Mouse (Mus musculus) layer of hippocampus, adult 18-20 months (tissue): ENCODE results near the gene 4930522H14Rik. TPM values are rescaled to one million over a fixed set of nuclear protein-coding genes. Genes with fewer than 3 reads are reported as not detected.
A peak's percentile ranks its signal among the peaks of the same experiment; 100 is the strongest.

Experiments
- DNase-seq, 2 experiments: peaks; one replicate each; pipeline ENCODE4 v3.0.0; 2022; ENCODE audit warnings: low spot score in 2 of 2
- long read RNA-seq: library from polyadenylated mRNA; stranded (forward); transcript quantifications from one replicate; pipeline ENCODE4 v2.0.0, GENCODE M21; 2021
- total RNA-seq, 2 experiments: library from RNA; stranded (reverse); gene quantifications; 2 replicates each; pipeline ENCODE4 v1.2.3; 2021

4930522H14Rik gene
- total RNA-seq: not detected
- long read RNA-seq: 0 reads

GRCm38 (mm10) chr4:109531111-109531510 is at the start of gene 4930522H14Rik:
Gene 4930522H14Rik, minus strand, starts transcription at chr4:109531297.
- DNase-seq: no peak

- no peak for DNase-seq
These were observed 47.3 kb upstream of the 4930522H14Rik start for GRCm38 (mm10) chr4:109578356-109578755.

DNA sequence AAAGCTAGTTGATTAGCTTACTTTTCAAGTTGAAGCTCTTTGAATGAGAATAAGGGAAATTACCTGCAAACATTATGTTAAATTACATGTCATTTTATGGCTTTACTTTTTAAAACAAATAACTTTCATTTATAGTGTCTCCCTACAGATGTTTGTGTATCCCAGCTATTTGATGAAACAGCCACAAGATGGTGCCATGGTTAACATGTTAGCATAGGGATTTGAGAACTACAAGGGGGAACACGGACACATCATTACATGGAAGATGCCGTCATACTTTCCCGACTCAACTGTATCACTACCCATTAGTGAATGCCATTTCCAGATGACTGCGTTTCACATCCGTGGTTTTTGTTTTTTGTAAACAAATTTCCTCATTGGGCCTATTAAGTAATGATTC is 45.8 kb upstream of the 4930522H14Rik start:
- DNase-seq: peak in 1 of 2 experiments; percentile 12

DNA sequence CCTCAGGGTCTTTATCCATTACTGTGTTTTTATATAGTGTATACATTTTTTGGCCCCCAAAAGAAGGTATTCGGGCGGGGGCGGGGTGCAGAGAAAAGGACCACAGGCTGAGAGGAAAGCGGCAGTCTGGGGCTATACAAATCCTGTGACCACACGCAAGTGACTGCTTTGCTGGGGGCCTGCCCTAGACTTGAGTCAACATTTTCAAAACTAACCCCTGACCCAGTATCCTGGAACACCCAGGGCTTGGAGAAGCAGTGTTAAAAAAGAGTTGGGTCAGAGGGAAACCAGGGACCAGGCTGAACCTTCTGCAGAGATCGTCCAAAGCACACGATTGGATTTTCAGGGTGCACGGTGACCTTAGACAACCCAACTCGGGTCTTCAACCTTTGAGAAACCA is 43.7 kb upstream of the 4930522H14Rik start:
- DNase-seq: no peak

DNA sequence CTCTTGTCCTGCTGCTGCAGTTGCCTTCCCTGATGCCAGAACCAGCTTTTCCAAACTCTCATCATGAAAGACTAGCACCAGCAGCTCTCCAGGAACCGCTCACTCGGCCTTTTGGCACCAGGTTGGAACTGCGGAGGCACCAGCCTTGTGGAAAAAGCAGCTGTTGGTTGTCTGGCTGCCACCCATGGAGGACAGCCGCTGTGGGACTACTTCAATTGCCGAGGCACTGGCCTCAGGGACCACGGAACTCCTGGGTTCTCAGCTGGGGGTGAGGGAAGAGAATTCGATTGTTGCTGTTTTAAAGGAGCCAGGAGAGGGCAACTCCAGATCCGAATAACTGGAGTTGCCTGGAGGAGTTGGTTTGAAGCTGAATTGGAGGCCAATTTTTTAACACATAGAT is 43.2 kb upstream of the 4930522H14Rik start:
- DNase-seq: no peak

GRCm38 (mm10) chr4:109572632-109573031 is 41.5 kb upstream of the 4930522H14Rik start:
- DNase-seq: no peak

DNA sequence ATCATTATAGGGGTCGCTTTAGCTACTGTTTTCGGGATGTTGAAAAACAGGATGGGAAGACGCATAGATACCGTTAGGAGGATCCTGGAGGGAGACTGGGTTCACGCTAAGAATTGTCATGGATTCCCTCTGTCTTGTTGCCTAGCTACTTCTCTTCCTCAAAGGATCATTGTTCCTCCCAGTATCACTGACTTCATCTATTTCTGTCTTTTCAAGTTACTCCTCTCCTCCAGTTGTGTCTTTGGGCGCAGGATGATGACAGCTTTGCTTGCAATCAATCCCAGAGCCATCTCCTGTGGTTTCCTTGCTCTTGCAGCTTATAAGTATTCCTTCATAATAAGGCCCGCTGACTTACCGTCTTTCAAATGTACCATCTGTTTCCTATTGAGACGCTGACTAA is 38.3 kb upstream of the 4930522H14Rik start:
- peak in 1 of 2 experiments; percentile 5 for DNase-seq

DNA sequence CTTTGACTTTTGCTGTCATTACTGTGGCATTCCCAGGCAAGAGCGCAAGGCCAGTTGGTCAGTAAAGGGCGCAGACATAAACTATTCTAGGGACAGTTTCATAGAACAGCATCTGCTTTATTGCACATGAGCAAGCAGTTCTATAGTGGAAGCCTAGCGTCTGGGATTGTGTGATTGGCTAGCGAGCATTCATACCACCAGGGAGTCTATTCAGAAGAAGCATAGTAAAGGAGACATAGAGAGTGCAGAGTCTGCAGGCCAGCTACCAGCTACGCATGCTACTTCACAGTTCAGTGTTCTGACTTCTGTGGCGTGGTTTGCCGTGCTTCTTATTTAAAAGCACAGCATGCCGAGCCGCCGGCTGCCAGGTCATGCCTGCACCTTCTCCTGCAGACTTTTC is 37.9 kb upstream of the 4930522H14Rik start:
- no peak for DNase-seq

DNA sequence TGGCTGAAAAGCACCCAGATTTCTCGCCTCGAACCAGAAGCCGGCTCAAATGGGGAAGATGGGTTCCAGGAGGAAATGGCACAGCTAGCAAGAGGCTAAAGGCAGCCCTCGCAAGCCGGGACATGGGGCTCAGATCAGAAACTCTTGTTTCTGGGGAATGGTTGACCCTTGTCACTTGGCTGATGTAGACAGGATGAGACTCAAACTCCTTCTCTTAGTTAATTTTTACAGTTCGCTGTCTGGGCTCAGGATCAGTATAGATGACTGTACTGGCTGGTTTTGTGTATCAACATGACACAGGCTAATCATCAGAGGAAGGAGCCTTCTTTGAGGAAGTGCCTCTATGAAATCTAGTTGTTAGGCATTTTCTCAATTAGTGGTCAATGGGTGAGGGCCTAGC is 33.6 kb upstream of the 4930522H14Rik start:
- DNase-seq: no peak

DNA sequence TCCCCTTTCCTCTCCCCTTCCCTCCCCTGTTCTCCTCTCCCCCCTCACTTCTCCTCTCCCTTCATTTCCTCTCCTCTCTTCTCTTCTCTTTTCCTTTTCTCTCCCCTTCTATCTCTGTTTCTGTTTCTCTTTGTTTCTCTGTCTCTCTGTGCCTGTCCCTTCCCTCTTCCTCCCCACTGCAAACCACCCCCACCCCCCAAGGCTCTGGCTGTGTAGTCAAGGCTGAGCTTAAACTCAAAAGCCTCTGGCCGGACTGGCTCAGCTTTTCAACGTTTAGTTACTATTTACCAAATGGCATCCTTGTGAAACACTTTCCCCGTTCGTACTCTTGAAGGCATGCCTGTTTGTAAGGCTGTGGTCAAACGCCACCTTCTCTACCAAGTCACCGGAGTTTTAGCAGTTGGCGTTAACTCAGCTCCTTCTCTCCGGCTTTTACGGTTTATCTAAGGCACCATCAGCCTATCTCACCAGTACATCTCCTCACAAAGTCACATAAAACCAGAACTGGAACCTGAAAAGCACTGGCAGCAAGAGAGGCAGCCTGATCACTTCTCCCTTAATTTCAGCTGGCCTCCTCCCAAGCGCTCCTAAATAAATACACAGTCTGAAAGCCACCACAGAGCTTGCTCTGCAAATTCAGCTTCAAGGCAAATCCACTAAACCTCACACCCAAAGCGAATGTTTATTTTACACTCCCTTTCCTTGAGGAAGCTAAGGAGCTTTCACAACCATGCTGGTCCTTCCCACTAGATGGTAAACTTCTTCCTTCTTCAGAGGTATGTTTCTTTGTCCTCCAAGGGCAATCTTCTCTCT is 19.4 kb upstream of the 4930522H14Rik start:
- peak in 1 of 2 experiments; percentile 8 for DNase-seq

GRCm38 (mm10) chr4:109547306-109547705 is 16.2 kb upstream of the 4930522H14Rik start:
- DNase-seq: no peak

- no peak for DNase-seq
These were observed 15.4 kb upstream of the 4930522H14Rik start for GRCm38 (mm10) chr4:109546538-109546937.

GRCm38 (mm10) chr4:109530245-109530816 is 766 bp downstream of the 4930522H14Rik start:
- DNase-seq: no peak

DNA sequence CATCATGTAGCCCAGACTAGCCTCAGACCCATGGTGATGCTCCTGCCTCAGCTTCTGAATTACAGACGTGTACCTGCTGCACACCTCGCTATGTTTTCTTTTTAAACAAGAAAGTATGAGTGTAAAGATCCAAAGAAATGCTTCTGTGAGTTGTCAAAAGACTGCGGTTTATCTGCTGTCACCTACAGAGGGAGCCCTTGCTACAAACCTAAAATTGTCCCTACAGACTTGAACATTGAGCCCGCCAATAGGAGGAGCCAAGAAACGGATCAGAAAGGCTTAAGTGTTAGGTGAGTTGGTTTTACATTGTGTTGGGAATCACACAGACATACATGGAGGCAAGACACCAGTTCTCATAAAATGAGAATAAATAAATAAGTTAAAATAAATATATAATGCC is 26.2 kb downstream of the 4930522H14Rik start:
- DNase-seq: peak; percentile 13 to 76

- DNase-seq: no peak
These were observed 32.6 kb downstream of the 4930522H14Rik start for GRCm38 (mm10) chr4:109498476-109498875.

DNA sequence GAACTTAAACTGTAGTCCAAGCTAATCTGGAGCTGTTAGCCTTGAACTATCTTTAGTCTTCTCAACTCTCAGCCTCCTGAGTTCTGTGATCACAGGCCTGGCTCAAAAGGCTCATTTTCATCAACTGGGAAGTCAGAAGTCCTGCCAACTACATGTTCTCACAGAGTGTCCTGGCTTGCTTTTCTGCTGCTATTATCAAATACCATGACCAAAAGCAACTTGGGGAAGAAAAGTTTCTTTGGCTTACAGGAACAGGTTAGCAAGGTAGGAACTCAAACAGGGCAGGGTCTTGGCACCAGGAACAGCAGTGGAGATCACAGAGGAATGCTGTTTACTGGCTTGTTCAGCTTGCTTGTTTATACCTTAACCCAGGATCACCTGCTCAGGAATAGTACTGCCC is 37.5 kb downstream of the 4930522H14Rik start:
- DNase-seq: no peak

GRCm38 (mm10) chr4:109488812-109489211 is 42.3 kb downstream of the 4930522H14Rik start:
- no peak for DNase-seq

DNA sequence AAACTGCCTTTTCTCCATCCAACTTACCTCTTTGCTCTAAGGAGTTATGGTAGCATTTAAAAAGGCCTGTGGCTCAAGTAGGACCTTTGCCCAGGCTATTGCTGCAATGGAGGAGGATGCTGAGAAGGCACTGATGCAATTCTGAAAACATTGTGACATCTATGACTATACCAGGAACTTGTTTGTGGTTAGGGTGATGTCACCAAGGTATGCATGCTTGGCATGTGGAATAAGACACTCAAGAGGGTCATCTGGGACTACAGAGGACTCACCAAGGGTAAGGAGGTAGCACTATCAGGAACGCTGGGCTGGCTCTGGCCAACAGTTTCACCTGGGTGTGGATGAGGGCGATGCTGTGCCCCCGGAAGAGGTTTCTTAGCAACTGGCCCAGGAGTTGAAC is 46.5 kb downstream of the 4930522H14Rik start, which contains the start of gene Rnf11:
Gene Rnf11, minus strand, starts transcription at position 108 of the 400 bp plus-strand sequence.
- no peak for DNase-seq

GRCm38 (mm10) chr4:109482701-109483100 is 48.4 kb downstream of the 4930522H14Rik start:
- DNase-seq: no peak

DNA sequence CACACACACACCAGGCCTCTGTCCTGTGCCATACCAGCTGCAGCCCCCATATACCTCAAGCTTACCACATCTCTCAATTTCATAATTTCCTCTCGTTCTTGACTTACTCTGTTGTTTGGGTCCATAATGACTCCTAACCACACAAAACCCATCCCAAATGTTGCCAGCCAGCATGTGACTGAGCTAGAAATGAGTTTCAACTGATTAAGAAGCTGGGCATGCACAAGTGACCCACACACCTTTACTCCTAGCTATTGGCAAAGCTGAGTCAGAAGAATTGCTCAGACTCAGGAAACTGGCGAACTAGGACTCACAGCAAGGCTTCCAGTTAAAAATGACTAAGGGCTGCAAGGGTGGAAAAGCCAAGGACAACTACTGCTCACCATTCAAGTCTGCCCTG is 49.7 kb downstream of the 4930522H14Rik start:
- no peak for DNase-seq

- no peak for DNase-seq
These were observed 53.6 kb downstream of the 4930522H14Rik start for GRCm38 (mm10) chr4:109477454-109477853.

- DNase-seq: peak; percentile 80 to 91
These were observed 54.5 kb downstream of the 4930522H14Rik start for GRCm38 (mm10) chr4:109476554-109477014.
